Mouse (Mus musculus) bone marrow macrophage, adult 2 months (primary cell): ENCODE results near the gene Zmynd8.

Experiments
- CTCF ChIP-seq: IDR thresholded peaks from 2 replicates; pipeline ENCODE4 v1.5.1; 2012; ENCODE audit warnings: low read depth, mild to moderate bottlenecking, low read length, moderate library complexity
- POLR2A ChIP-seq: IDR thresholded peaks from 2 replicates; pipeline ENCODE4 v1.6.1; 2012; ENCODE audit warnings: mild to moderate bottlenecking, low read depth, low read length, borderline replicate concordance

DNA sequence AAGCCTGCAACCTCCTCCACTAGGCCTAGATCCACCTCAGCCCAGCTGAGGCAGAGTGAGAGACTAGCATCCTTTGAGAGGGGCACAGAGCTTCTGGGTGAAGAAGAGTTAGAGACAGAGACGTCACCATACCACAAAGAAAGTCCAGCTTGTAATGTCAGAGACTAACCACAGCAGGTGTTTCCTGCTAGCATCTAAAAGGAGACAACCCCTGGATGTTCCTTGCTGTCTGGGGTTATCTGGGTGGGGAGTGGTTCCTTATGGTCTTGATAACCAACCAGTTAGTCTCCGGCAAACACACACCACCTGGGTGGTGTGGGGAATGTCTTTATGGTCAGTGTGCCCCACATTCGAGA is 105.6 kb downstream of the Zmynd8 start:
- no peak for TF ChIP-seq CTCF
- no peak for TF ChIP-seq POLR2A
